Mouse (Mus musculus) ES-E14 (cell line): ENCODE measurements around the gene Slc25a26. TPM values are rescaled to one million over a fixed set of nuclear protein-coding genes. Genes with fewer than 3 reads are reported as not detected.

Experiments
- DNase-seq: peaks from one replicate; pipeline ENCODE4 v3.0.0-alpha.2; 2013; ENCODE audit warnings: low read depth, low spot score
- H3K27ac ChIP-seq: 2 replicates; pipeline ENCODE4 v1.5.1; 2012; ENCODE audit warnings: low read depth, mild to moderate bottlenecking, low read length, moderate library complexity, mixed read lengths; ENCODE audit not compliant: poor library complexity, insufficient read depth, severe bottlenecking
- H3K36me3 ChIP-seq: 2 replicates; pipeline ENCODE4 v1.6.1; 2012; ENCODE audit warnings: mild to moderate bottlenecking, low read length, moderate library complexity, mixed read lengths; ENCODE audit not compliant: control insufficient read depth, poor library complexity, insufficient read depth, severe bottlenecking
- H3K4me1 ChIP-seq, 2 experiments: fragments of 150-350 bp in 1 of 2; sonication (generic) in 1 of 2; 2 replicates each; pipeline ENCODE4 v1.6.1; 2012; ENCODE audit warnings: low read length in 2 of 2, mild to moderate bottlenecking in 1 of 2, mixed read lengths in 1 of 2; ENCODE audit not compliant: control insufficient read depth in 2 of 2, insufficient read depth in 2 of 2, poor library complexity in 1 of 2
- H3K4me3 ChIP-seq, 2 experiments: fragments of 150-350 bp in 1 of 2; sonication (generic) in 1 of 2; 2 replicates each; pipeline ENCODE4 v1.5.1; 2012; ENCODE audit warnings: low read length in 2 of 2, low read depth in 1 of 2, mild to moderate bottlenecking in 1 of 2, mixed read lengths in 1 of 2; ENCODE audit not compliant: insufficient read depth in 1 of 2, poor library complexity in 1 of 2, severe bottlenecking in 1 of 2
- H3K9ac ChIP-seq: 2 replicates; pipeline ENCODE4 v1.6.1; 2012; ENCODE audit warnings: low read depth, mild to moderate bottlenecking, low read length, mixed read lengths; ENCODE audit not compliant: poor library complexity, insufficient read depth, severe bottlenecking
- H3K9me3 ChIP-seq: fragments of 150-350 bp; sonication (generic); 2 replicates; pipeline ENCODE4 v1.6.1; 2012; ENCODE audit warnings: low read depth, mild to moderate bottlenecking, low read length; ENCODE audit not compliant: control insufficient read depth, insufficient read depth
- CHD2 ChIP-seq: IDR thresholded peaks from 2 replicates; pipeline ENCODE4 v1.6.1; 2014; ENCODE audit warnings: mild to moderate bottlenecking, low read depth, low read length, inconsistent platforms
- HCFC1 ChIP-seq: IDR thresholded peaks from 2 replicates; pipeline ENCODE4 v1.6.1; 2012; ENCODE audit warnings: low read length, inconsistent platforms, borderline replicate concordance; ENCODE audit not compliant: insufficient read depth
- MAFK ChIP-seq: IDR thresholded peaks from 2 replicates; pipeline ENCODE4 v1.6.1; 2014; ENCODE audit warnings: mild to moderate bottlenecking, low read depth, low read length, inconsistent platforms; ENCODE audit not compliant: insufficient read depth
- ZC3H11A ChIP-seq: IDR thresholded peaks from 2 replicates; pipeline ENCODE4 v1.6.1; 2012; ENCODE audit warnings: low read depth, mild to moderate bottlenecking, inconsistent platforms, low read length, borderline replicate concordance
- ZNF384 ChIP-seq: IDR thresholded peaks from 2 replicates; pipeline ENCODE4 v1.6.1; 2012; ENCODE audit warnings: low read depth, low read length, inconsistent platforms
- in situ Hi-C, 2 experiments: fragments of 600-800 bp; cut with MboI; formaldehyde crosslinking; loops; one replicate each; pipeline ENCODE4 v1.15.1; 2025; ENCODE audit warnings: low sequenced_read_pairs in 2 of 2, inconsistent platforms in 1 of 2; ENCODE audit not compliant: unreplicated experiment in 2 of 2
- total RNA-seq: library from RNA; depleted of rRNA; stranded (reverse); fragments of 300-350 nt; gene quantifications from 2 replicates; pipeline ENCODE4 v1.2.3, GENCODE M21; 2012

Gene Slc25a26
- total RNA-seq, 1 experiment: 9.8 TPM

GRCm38 (mm10) chr6:94627714-94628595 is 127.8 kb downstream of the Slc25a26 start:
- DNase-seq: no peak
- H3K9ac ChIP-seq: no peak overlapping the region
- TF ChIP-seq ZNF384 (no peak), HCFC1 (no peak), CHD2 (no peak), MAFK (no peak), ZC3H11A (no peak)
- H3K36me3 ChIP-seq: peaks cover 11% of the 10 kb centered on the region; the same call in 1 of the 2 replicates
- no peaks in the 10 kb centered on the region for H3K9me3 ChIP-seq
- no peak overlapping the region for H3K27ac ChIP-seq
- in situ Hi-C loops: no loop called here
- no peak overlapping the region for H3K4me3 ChIP-seq
- H3K4me1 ChIP-seq: peaks cover 2 to 7% of the 10 kb centered on the region in 2 experiments; a peak in 3 of 4 replicates

- no peak overlapping the region for H3K9ac ChIP-seq
- H3K4me1 ChIP-seq: peaks cover 2 to 7% of the 10 kb centered on the region in 2 experiments; a peak in 3 of 4 replicates
- TF ChIP-seq ZC3H11A: no peak
- no peak for TF ChIP-seq MAFK
- no peak for TF ChIP-seq CHD2
- TF ChIP-seq ZNF384: no peak
- no peak for TF ChIP-seq HCFC1
- in situ Hi-C loops: no loop called here
- H3K4me3 ChIP-seq: no peak overlapping the region
- H3K27ac ChIP-seq: no peak overlapping the region
- H3K9me3 ChIP-seq: no peaks in the 10 kb centered on the region
- DNase-seq: no peak
- H3K36me3 ChIP-seq: peaks cover 11% of the 10 kb centered on the region; the same call in 1 of the 2 replicates
These were observed 128.7 kb downstream of the Slc25a26 start for GRCm38 (mm10) chr6:94628787-94629186.

- Histone ChIP-seq H3K36me3 (peaks cover 8% of the 10 kb centered on the region; the same call in 1 of the 2 replicates), H3K9me3 (no peaks in the 10 kb centered on the region), H3K27ac (no peak overlapping the region), H3K4me3 (no peak overlapping the region), H3K4me1 (peaks cover 2 to 19% of the 10 kb centered on the region in 2 experiments; a peak in 3 of 4 replicates), H3K9ac (no peak overlapping the region)
- TF ChIP-seq ZNF384: no peak
- no peak for TF ChIP-seq CHD2
- no peak for TF ChIP-seq MAFK
- no peak for TF ChIP-seq ZC3H11A
- no peak for TF ChIP-seq HCFC1
- in situ Hi-C loops: no loop called here
- no peak for DNase-seq
These were observed 131.1 kb downstream of the Slc25a26 start for GRCm38 (mm10) chr6:94631051-94631778.

GRCm38 (mm10) chr6:94631779-94632082 is 131.6 kb downstream of the Slc25a26 start:
- H3K27ac ChIP-seq: no peak overlapping the region
- H3K9me3 ChIP-seq: no peaks in the 10 kb centered on the region
- TF ChIP-seq ZC3H11A (no peak), MAFK (no peak), HCFC1 (no peak), CHD2 (no peak), ZNF384 (no peak)
- DNase-seq: no peak
- peaks cover 2 to 20% of the 10 kb centered on the region in 2 experiments; a peak in 3 of 4 replicates for H3K4me1 ChIP-seq
- peaks cover 4% of the 10 kb centered on the region; the same call in 1 of the 2 replicates for H3K36me3 ChIP-seq
- no peak overlapping the region for H3K9ac ChIP-seq
- in situ Hi-C loops: no loop called here
- H3K4me3 ChIP-seq: no peak overlapping the region
